Mouse (Mus musculus): Measurements from ENCODE around the gene Slc47a2. TPM values are rescaled to one million over a fixed set of nuclear protein-coding genes. Genes with fewer than 3 reads are reported as not detected.
A peak's percentile ranks its signal among the peaks of the same experiment; 100 is the strongest.
"Not testable (repeated sequence)": the region's sequence is repeated elsewhere in the genome, so short reads cannot be mapped to it uniquely, and the experiment has no call there.

Slc47a2 gene
- total and polyA plus RNA-seq, 3 experiments = 0.15 to 0.25 TPM; not detected in 1

GRCm38 (mm10) chr11:61304535-61304934 is 38.1 kb downstream of the Slc47a2 start:
- H3K27ac ChIP-seq (ENCODE audit: control insufficient read depth, low read depth, low read length) = peak overlapping the region; percentile 32; the same call in 1 of the 2 replicates
- peak overlapping the region; percentile 31 to 45; a peak in 3 of 4 replicates for H3K4me3 ChIP-seq (ENCODE audit: control insufficient read depth in 1 of 2, insufficient read depth in 1 of 2, low read depth in 2 of 2, low read length in 2 of 2)
- not testable (repeated sequence) for H3K79me2 ChIP-seq (ENCODE audit: control insufficient read depth, insufficient read depth, low read length, poor library complexity); H3K9me3 ChIP-seq (replicated peaks; ENCODE audit: insufficient read depth, low read length); H3K27me3 ChIP-seq (ENCODE audit: control insufficient read depth in 1 of 2, insufficient read depth in 2 of 2, low read length in 2 of 2); H3K36me3 ChIP-seq (ENCODE audit: control insufficient read depth in 1 of 2, insufficient read depth in 2 of 2, low read length in 2 of 2)
- H3K4me1 ChIP-seq (ENCODE audit: control insufficient read depth in 1 of 2, insufficient read depth in 2 of 2, low read length in 2 of 2) = peaks cover 11 to 19% of the 10 kb centered on the region in 2 experiments; a peak in 3 of 4 replicates
- peak overlapping the region; percentile 51 for H3K9ac ChIP-seq (ENCODE audit: control insufficient read depth, low read depth, low read length, poor library complexity, severe bottlenecking)
- TF ChIP-seq ELF1 (IDR thresholded peaks at IDR 0.05; ENCODE audit: low read depth, low read length) (0 out of 2 replicates have a peak, but pooled peaks have one; percentile 27), CTCF (IDR thresholded peaks at IDR 0.05 in 2 of 3, conservative IDR thresholded peaks at IDR 0.05 in 1 of 3; ENCODE audit: control insufficient read depth in 1 of 3, insufficient read depth in 1 of 3, low read depth in 2 of 3, low read length in 3 of 3, poor library complexity in 1 of 3, severe bottlenecking in 1 of 3) (peak in 2 of 3 experiments; percentile 9 to 13; a peak in 1 of 6 replicates), SMC3 (IDR thresholded peaks at IDR 0.05; ENCODE audit: low read depth, low read length) (peak; percentile 20; the same call in 1 of the 2 replicates), MXI1 (IDR thresholded peaks at IDR 0.05; ENCODE audit: low read depth, low read length) (peak; percentile 21; the same call in 1 of the 2 replicates), HCFC1 (IDR thresholded peaks at IDR 0.05; ENCODE audit: low read depth, low read length) (peak; percentile 65), SIN3A (IDR thresholded peaks at IDR 0.05; ENCODE audit: low read length) (peak; percentile 35; the same call in 1 of the 2 replicates), NRF1 (IDR thresholded peaks at IDR 0.05; ENCODE audit: insufficient read depth, low read depth, low read length, poor library complexity, severe bottlenecking) (peak; percentile 31; the same call in 1 of the 2 replicates)
- peak; percentile 60 for DNase-seq (ENCODE audit: low read depth, low spot score)

GRCm38 (mm10) chr11:61300716-61301392 is 41.8 kb downstream of the Slc47a2 start:
- no peak for DNase-seq (ENCODE audit: low read depth, low spot score)
- H3K4me1 ChIP-seq (ENCODE audit: control insufficient read depth in 1 of 2, insufficient read depth in 2 of 2, low read length in 2 of 2) = peaks cover 17 to 28% of the 10 kb centered on the region in 2 experiments; a peak in 3 of 4 replicates
- peak overlapping the region; percentile 20; the same call in 1 of the 2 replicates for H3K9ac ChIP-seq (ENCODE audit: control insufficient read depth, low read depth, low read length, poor library complexity, severe bottlenecking)
- no peak overlapping the region for H3K27ac ChIP-seq (ENCODE audit: control insufficient read depth, low read depth, low read length)
- H3K9me3 ChIP-seq (replicated peaks; ENCODE audit: insufficient read depth, low read length) = no peaks in the 10 kb centered on the region
- no peaks in the 10 kb centered on the region for H3K79me2 ChIP-seq (ENCODE audit: control insufficient read depth, insufficient read depth, low read length, poor library complexity)
- peaks cover 0 to 11% of the 10 kb centered on the region in 2 experiments; a peak in 2 of 4 replicates for H3K36me3 ChIP-seq (ENCODE audit: control insufficient read depth in 1 of 2, insufficient read depth in 2 of 2, low read length in 2 of 2)
- peaks cover 2 to 6% of the 10 kb centered on the region in 2 experiments; a peak in 2 of 4 replicates for H3K27me3 ChIP-seq (ENCODE audit: control insufficient read depth in 1 of 2, insufficient read depth in 2 of 2, low read length in 2 of 2)
- H3K4me3 ChIP-seq (ENCODE audit: control insufficient read depth in 1 of 2, insufficient read depth in 1 of 2, low read depth in 2 of 2, low read length in 2 of 2) = peak overlapping the region in 1 of 2 experiments; percentile 28; a peak in 1 of 4 replicates
- no peak for TF ChIP-seq UBTF (IDR thresholded peaks at IDR 0.05; ENCODE audit: borderline replicate concordance, insufficient read depth, low read depth, low read length)
- no peak for TF ChIP-seq BHLHE40 (IDR thresholded peaks at IDR 0.05; ENCODE audit: borderline replicate concordance, low read depth, low read length)
- TF ChIP-seq HCFC1 (IDR thresholded peaks at IDR 0.05; ENCODE audit: low read depth, low read length) = no peak
- TF ChIP-seq MAZ (IDR thresholded peaks at IDR 0.05; ENCODE audit: low read depth, low read length) = no peak
- no peak for TF ChIP-seq NRF1 (IDR thresholded peaks at IDR 0.05; ENCODE audit: insufficient read depth, low read depth, low read length, poor library complexity, severe bottlenecking)
- TF ChIP-seq MXI1 (IDR thresholded peaks at IDR 0.05; ENCODE audit: low read depth, low read length) = no peak
- TF ChIP-seq NELFE (IDR thresholded peaks at IDR 0.05; ENCODE audit: low read depth, low read length) = no peak
- no peak for TF ChIP-seq ZKSCAN1 (IDR thresholded peaks at IDR 0.05; ENCODE audit: low read depth, low read length)
- no peak for TF ChIP-seq POLR2AphosphoS2 (IDR thresholded peaks at IDR 0.05; ENCODE audit: low read length)
- no peak for TF ChIP-seq CHD2 (IDR thresholded peaks at IDR 0.05; ENCODE audit: low read length)
- no peak for TF ChIP-seq ZC3H11A (IDR thresholded peaks at IDR 0.05; ENCODE audit: low read depth, low read length)
- no peak for TF ChIP-seq POLR2A (IDR thresholded peaks at IDR 0.05; ENCODE audit: control insufficient read depth in 1 of 2, insufficient read depth in 1 of 2, low read depth in 1 of 2, low read length in 2 of 2, poor library complexity in 1 of 2)
- TF ChIP-seq MYB (IDR thresholded peaks at IDR 0.05; ENCODE audit: low read depth, low read length) = no peak
- no peak for TF ChIP-seq SIN3A (IDR thresholded peaks at IDR 0.05; ENCODE audit: low read length)
- TF ChIP-seq ELF1 (IDR thresholded peaks at IDR 0.05; ENCODE audit: low read depth, low read length) = no peak
- no peak for TF ChIP-seq USF2 (IDR thresholded peaks at IDR 0.05; ENCODE audit: borderline replicate concordance in 1 of 2, insufficient read depth in 1 of 2, low read depth in 1 of 2, low read length in 2 of 2)
- TF ChIP-seq EP300 (IDR thresholded peaks at IDR 0.05; ENCODE audit: low read depth in 1 of 2, low read length in 2 of 2) = no peak
- TF ChIP-seq RAD21 (IDR thresholded peaks at IDR 0.05; ENCODE audit: low read depth, low read length) = no peak
- no peak for TF ChIP-seq SMC3 (IDR thresholded peaks at IDR 0.05; ENCODE audit: low read depth, low read length)
- TF ChIP-seq MAFK (IDR thresholded peaks at IDR 0.05; ENCODE audit: borderline replicate concordance, low read depth, low read length) = no peak

All from MEL (cell line).